Mouse (Mus musculus) midbrain, postnatal 0 days (tissue): Measurements from ENCODE around the gene Akr7a5. TPM values are rescaled to one million over a fixed set of nuclear protein-coding genes. Genes with fewer than 3 reads are reported as not detected.

Source experiments
- ATAC-seq: fragments of 200-750 bp; cut with Nextera tagmentation; 2 replicates; pipeline ENCODE4 v1.8.0; 2017; ENCODE audit warnings: moderate number of reproducible peaks, mild to moderate bottlenecking, moderate TSS enrichment, moderate library complexity; ENCODE audit not compliant: low FRiP score
- DNase-seq: peaks from one replicate; pipeline ENCODE4 v3.0.0-alpha.2; 2015; ENCODE audit warnings: low spot score
- H3K27ac ChIP-seq: fragments of 300-500 bp; sonication (generic); 2 replicates; pipeline ENCODE4 v1.5.1; 2014; ENCODE audit warnings: low read depth, mild to moderate bottlenecking, low read length, mixed read lengths
- H3K27me3 ChIP-seq: fragments of 300-500 bp; sonication (generic); 2 replicates; pipeline ENCODE4 v1.6.1; 2014; ENCODE audit warnings: low read length, control low read depth, mixed read lengths; ENCODE audit not compliant: insufficient read depth
- H3K36me3 ChIP-seq: fragments of 300-500 bp; sonication (generic); 2 replicates; pipeline ENCODE4 v1.6.1; 2014; ENCODE audit warnings: low read length, control low read depth, mixed read lengths; ENCODE audit not compliant: insufficient read depth
- H3K4me1 ChIP-seq: fragments of 300-500 bp; sonication (generic); 2 replicates; pipeline ENCODE4 v1.6.1; 2014; ENCODE audit warnings: mild to moderate bottlenecking, control low read depth, antibody characterized with exemption, low read length, mixed read lengths; ENCODE audit not compliant: insufficient read depth
- H3K4me2 ChIP-seq: fragments of 300-500 bp; sonication (generic); 2 replicates; pipeline ENCODE4 v1.6.1; 2014; ENCODE audit warnings: low read depth, mild to moderate bottlenecking, low read length, mixed read lengths; ENCODE audit not compliant: poor library complexity, severe bottlenecking
- H3K4me3 ChIP-seq: fragments of 300-500 bp; sonication (generic); 2 replicates; pipeline ENCODE4 v1.5.1; 2014; ENCODE audit warnings: low read depth, mild to moderate bottlenecking, low read length, moderate library complexity
- H3K9ac ChIP-seq: fragments of 300-500 bp; sonication (generic); replicated peaks from 2 replicates; pipeline ENCODE4 v1.6.1; 2014; ENCODE audit warnings: mild to moderate bottlenecking, low read length, moderate library complexity, mixed read lengths; ENCODE audit not compliant: poor library complexity, severe bottlenecking
- H3K9me3 ChIP-seq: fragments of 300-500 bp; sonication (generic); 2 replicates; pipeline ENCODE4 v1.6.1; 2016; ENCODE audit warnings: low read length, control low read depth
- CTCF ChIP-seq: IDR thresholded peaks from 2 replicates; pipeline ENCODE4 v1.5.1; 2016; ENCODE audit warnings: antibody characterized with exemption, mild to moderate bottlenecking
- WGBS: fragments of 180-500 bp; shearing (Covaris S2); extraction: QIAGEN DNeasy Blood & Tissue Kit; methylation state at CpG from one replicate; pipeline ENCODE4 v1.1.7; 2014; 5-methylcytosine and 5-hydroxymethylcytosine counted together
- microRNA-seq: library from miRNA; unstranded; fragments of <30 nt; microRNA quantifications from one replicate; pipeline ENCODE4, GENCODE M21; 2016; ENCODE audit warnings: borderline number of aligned reads
- polyA plus RNA-seq: library from polyadenylated mRNA; unstranded; fragments of >200 nt; fragmentation: Nextera tagmentation; extraction: Ambion mirVana; gene quantifications from 2 replicates; pipeline ENCODE4 v1.2.1, GENCODE M21; 2015
- total RNA-seq: library from RNA; depleted of rRNA; stranded (reverse); fragments of >200 nt; gene quantifications from 2 replicates; pipeline ENCODE4 v1.2.3, GENCODE M21; 2014; rRNA removed

Gene Akr7a5
- total and polyA plus RNA-seq, 2 experiments from 2014 or later, result 64.4 to 65.4 TPM

DNA sequence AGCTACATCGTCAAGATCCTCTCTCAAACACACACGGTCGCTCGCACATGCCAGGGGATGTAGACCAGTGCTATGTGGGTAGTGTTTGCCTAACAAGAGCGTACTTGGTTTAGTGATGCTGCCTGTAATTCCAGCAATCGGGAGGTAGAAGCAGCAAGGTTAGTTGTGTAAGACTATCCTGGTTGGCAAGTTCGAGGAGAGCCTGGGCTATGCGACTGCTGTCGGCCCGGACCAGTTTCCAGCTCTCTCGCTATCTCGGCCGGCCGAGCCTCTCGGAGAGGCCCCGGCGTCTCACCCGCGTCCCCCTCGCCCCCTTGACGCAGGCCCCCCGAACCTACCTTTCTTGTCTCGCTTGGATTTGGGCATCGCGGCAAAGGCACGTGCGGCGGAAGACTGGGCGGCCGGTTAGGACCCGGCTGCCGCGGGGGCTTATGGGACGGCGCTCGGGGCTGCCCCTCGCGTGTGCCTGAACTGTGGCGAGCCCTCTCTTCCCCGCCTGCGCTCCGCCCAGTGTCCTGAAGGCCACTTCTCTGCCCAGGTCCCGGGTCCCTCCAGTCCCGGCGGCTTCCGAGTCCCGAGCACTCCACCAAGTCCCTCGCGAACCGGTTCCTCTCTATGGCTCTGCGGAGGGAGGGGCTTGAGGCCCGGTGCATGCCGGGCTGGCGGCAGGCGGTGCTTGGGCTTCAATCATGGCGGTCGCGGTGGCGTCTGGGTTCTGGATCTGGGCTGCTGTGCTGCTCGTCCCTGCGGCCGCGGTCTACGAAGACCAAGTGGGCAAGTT is 41.6 kb downstream of the Akr7a5 start, which contains the start of the genes Mrto4, Emc1 and Ubr4:
TSS of gene Mrto4 (minus strand) at position 646 of the 781 bp plus-strand sequence.
TSS of gene Emc1 (plus strand) at position 657 of the 781 bp plus-strand sequence.
TSS of gene Ubr4 (plus strand) at position 679 of the 781 bp plus-strand sequence.
- TF ChIP-seq CTCF, result no peak
- no peaks in the 10 kb centered on the region for H3K27me3 ChIP-seq
- DNase-seq (peak; percentile 84), ATAC-seq (peak; percentile 93)
- peak within 1 kb of the TSS; percentile 75 for H3K4me3 ChIP-seq
- peak within 1 kb of the TSS; percentile 94 for H3K9ac ChIP-seq
- H3K36me3 ChIP-seq, result peaks cover 27% of the 10 kb centered on the region
- H3K4me1 ChIP-seq, result peaks cover 13% of the 10 kb centered on the region; the same call in 1 of the 2 replicates
- H3K27ac ChIP-seq, result peak within 1 kb of the TSS; percentile 96
- peak within 1 kb of the TSS; percentile 89 for H3K4me2 ChIP-seq
- WGBS, result under 1% methylated on average over 61 of the region's 64 CpGs
- H3K9me3 ChIP-seq, result no peaks in the 10 kb centered on the region

DNA sequence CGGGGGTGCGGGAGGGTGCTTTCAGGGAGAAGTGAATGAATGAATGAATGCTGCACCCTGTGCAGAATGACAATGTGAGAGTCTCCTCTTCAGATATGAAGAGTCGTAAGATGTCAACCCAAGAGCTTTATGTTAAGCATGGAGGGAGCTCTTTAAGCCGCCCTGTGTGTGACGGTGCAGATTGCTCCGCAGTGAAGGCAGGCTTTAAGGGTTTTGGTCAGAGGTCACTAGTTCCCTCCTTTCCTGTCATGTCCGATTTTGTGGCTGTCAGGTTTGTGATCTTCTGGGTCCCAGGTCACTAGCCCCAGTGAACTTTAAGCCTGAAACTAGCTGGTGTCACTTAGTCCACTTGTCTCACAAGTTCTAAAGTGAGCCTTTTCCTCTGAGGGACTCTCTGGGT is 42.3 kb downstream of the Akr7a5 start:
- H3K4me2 ChIP-seq, result peak overlapping the region; percentile 89
- no peaks in the 10 kb centered on the region for H3K9me3 ChIP-seq
- no peak for DNase-seq
- TF ChIP-seq CTCF, result no peak
- WGBS, result 0% methylated on average over 7 of the region's 7 CpGs
- peaks cover 13% of the 10 kb centered on the region; the same call in 1 of the 2 replicates for H3K4me1 ChIP-seq
- H3K27ac ChIP-seq, result peak overlapping the region; percentile 96
- H3K27me3 ChIP-seq, result no peaks in the 10 kb centered on the region
- H3K9ac ChIP-seq, result peak overlapping the region; percentile 94
- peaks cover 32% of the 10 kb centered on the region for H3K36me3 ChIP-seq
- peak overlapping the region; percentile 75 for H3K4me3 ChIP-seq
- peak; percentile 26; the same call in 1 of the 2 replicates for ATAC-seq

DNA sequence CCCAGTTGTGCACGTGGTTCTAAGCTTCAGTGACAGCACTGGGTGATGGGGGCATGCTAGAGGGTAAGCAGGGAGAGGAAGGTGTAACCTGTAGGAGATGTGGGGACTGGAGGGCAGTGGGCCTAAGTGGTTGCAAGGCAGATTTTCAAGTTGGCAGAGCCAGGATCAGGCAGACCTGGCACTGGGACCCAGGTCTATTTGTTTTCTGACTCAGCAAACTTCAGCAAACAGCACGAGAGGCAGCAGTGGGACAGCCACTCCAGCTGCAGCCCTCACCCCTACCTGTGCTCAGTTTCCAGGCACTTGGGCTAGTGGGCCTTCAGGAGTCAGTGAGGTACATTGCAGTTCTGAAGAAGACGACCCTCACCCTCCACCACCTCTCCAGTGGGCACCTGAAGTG is 46.7 kb downstream of the Akr7a5 start:
- DNase-seq (no peak), ATAC-seq (no peak)
- no peak overlapping the region for H3K27ac ChIP-seq
- no peak overlapping the region for H3K4me2 ChIP-seq
- H3K36me3 ChIP-seq, result peaks cover 52% of the 10 kb centered on the region
- H3K4me3 ChIP-seq, result no peak overlapping the region
- 0 out of 2 replicates have a peak, but pooled peaks have one; percentile 0 for TF ChIP-seq CTCF
- no peaks in the 10 kb centered on the region for H3K27me3 ChIP-seq
- H3K9ac ChIP-seq, result no peak overlapping the region
- peaks cover 5% of the 10 kb centered on the region; the same call in 1 of the 2 replicates for H3K4me1 ChIP-seq
- no peaks in the 10 kb centered on the region for H3K9me3 ChIP-seq
- WGBS, result 99% methylated on average over 3 of the region's 3 CpGs

DNA sequence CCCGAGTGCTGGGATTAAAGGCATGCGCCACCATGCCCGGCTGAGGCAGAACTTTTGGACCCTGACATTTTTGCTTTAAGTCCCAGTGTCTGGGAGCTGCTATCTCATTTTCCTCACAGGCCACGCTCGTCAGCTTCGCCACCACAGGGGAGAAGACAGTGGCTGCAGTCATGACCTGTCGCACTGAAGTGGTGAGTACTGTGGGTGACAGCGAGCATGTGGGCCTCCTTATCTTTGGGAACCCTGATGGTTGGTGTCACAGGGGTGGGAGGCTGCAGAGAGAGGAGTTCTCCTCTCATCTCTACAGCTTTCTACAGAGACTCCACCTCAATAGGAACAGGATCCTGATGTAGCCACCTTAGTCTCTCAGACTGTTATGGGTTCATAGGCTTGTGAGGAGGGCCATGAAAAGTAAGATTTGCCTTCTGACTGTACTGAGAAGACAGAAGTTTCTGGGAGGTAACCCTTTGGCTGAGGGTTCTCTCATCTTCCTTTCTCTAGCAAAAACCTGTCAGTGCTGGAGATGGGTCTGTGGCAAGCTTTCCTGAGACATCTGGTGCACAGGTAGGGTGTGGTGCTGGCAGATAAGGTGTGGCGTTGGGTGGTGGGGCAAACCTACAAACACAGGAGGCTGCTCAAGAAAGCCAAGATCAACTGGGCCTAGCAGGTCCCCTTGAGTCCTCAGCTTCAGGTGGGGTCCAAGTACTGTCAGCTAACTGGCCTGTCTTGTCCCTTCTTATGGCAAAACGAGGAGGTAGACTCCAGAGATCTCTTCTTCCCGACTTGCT is 50.4 kb downstream of the Akr7a5 start:
- no peaks in the 10 kb centered on the region for H3K27me3 ChIP-seq
- H3K4me1 ChIP-seq, result no peaks in the 10 kb centered on the region
- no peak for TF ChIP-seq CTCF
- WGBS, result 96% methylated on average over 11 of the region's 11 CpGs
- no peak overlapping the region for H3K4me2 ChIP-seq
- no peak for ATAC-seq
- H3K4me3 ChIP-seq, result no peak overlapping the region
- peaks cover 83% of the 10 kb centered on the region for H3K36me3 ChIP-seq
- DNase-seq, result no peak
- H3K9ac ChIP-seq, result no peak overlapping the region
- no peaks in the 10 kb centered on the region for H3K9me3 ChIP-seq
- H3K27ac ChIP-seq, result no peak overlapping the region

DNA sequence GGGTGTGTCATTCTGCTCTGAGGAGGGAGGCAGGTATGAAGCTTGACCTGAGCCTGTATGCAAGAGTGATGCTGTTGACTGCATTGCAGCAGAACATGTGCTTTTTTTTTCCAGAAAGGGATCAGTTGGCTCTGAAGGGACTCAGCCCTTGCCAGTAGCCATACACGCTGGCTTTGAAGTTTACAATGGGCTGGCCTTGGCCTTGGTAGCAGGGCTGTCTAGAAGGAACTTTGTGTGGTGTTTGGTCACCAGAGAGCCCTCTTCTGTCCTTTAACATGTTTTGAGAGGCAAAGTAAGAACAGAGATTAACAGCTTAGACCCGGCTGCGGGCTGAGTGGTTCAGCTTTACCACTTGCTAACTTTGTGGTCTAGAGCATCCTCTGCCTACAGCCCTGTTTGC is 56.8 kb downstream of the Akr7a5 start:
- DNase-seq (no peak), ATAC-seq (no peak)
- Histone ChIP-seq H3K4me2 (no peak overlapping the region), H3K27me3 (no peaks in the 10 kb centered on the region), H3K27ac (no peak overlapping the region), H3K9ac (no peak overlapping the region), H3K4me1 (no peaks in the 10 kb centered on the region), H3K4me3 (no peak overlapping the region), H3K36me3 (peaks cover 88% of the 10 kb centered on the region), H3K9me3 (no peaks in the 10 kb centered on the region)
- WGBS, result 97% methylated on average over 3 of the region's 3 CpGs
- no peak for TF ChIP-seq CTCF

Small RNA genes lying within 50 kb of the gene (microRNA-seq; reads per million reads assigned to microRNA genes)
- gene Gm24245 (1.7 reads per million), gene Gm25732 (not detected)

Other genes starting within 250 kb of the Akr7a5 start
- gene Htr6, start 235.2 kb upstream of the Akr7a5 start, total RNA-seq, result 4.2 and 5.9 TPM in 2 replicates
- gene Htr6, start 235.2 kb upstream of the Akr7a5 start, polyA plus RNA-seq, result 1.0 and 1.1 TPM in 2 replicates
- gene Nbl1, start 217.8 kb upstream of the Akr7a5 start, total RNA-seq, result 60.7 and 62.2 TPM in 2 replicates
- gene Nbl1, start 217.8 kb upstream of the Akr7a5 start, polyA plus RNA-seq, result 53.4 and 55.7 TPM in 2 replicates
- gene Minos1, start 179.6 kb upstream of the Akr7a5 start, total RNA-seq, result 21.9 and 31.0 TPM in 2 replicates
- gene Minos1, start 179.6 kb upstream of the Akr7a5 start, polyA plus RNA-seq, result 377 and 397 TPM in 2 replicates
- gene Capzb, start 117.8 kb upstream of the Akr7a5 start, total RNA-seq, result 84.0 and 108 TPM in 2 replicates
- gene Capzb, start 117.8 kb upstream of the Akr7a5 start, polyA plus RNA-seq, result 308 and 309 TPM in 2 replicates
- 19.3 and 26.5 TPM in 2 replicates for gene Pqlc2, start within 50 bp of the Akr7a5 start, total RNA-seq
- 10.9 and 15.2 TPM in 2 replicates for gene Pqlc2, start within 50 bp of the Akr7a5 start, polyA plus RNA-seq
- gene Mrto4, start 41.8 kb downstream of the Akr7a5 start, total RNA-seq, result 32.0 and 36.1 TPM in 2 replicates
- gene Mrto4, start 41.8 kb downstream of the Akr7a5 start, polyA plus RNA-seq, result 68.3 and 75.0 TPM in 2 replicates
- 70.3 and 78.3 TPM in 2 replicates for gene Emc1, start 41.8 kb downstream of the Akr7a5 start, total RNA-seq
- 49.3 and 50.3 TPM in 2 replicates for gene Emc1, start 41.8 kb downstream of the Akr7a5 start, polyA plus RNA-seq
- 164 and 176 TPM in 2 replicates for gene Ubr4, start 41.9 kb downstream of the Akr7a5 start, total RNA-seq
- gene Ubr4, start 41.9 kb downstream of the Akr7a5 start, polyA plus RNA-seq, result 59.8 and 63.6 TPM in 2 replicates
- gene Iffo2, start 219.8 kb downstream of the Akr7a5 start, total RNA-seq, result 14.8 and 18.1 TPM in 2 replicates
- gene Iffo2, start 219.8 kb downstream of the Akr7a5 start, polyA plus RNA-seq, result 4.3 and 5.8 TPM in 2 replicates